In the genomic region with DNA sequence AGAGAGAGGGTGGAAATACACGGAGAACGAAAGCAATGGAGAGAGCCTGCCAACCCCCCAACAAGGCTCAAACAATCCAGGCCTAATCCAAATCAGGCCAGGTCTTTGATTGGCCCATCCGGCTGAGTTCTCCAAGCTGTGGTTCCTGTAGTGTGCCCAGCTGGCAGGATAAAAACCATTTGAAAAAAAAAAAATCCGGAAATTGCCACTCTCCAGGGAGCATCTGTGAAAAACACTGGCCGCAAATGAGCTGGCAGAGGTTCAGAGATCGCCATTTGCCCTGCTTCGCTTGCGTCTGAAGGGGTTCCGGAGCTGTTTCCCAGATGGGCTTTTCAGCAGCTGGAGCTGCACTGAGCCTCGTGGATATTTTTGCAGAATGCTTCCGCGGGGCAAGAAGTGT, we compare ENCODE assay signal across 9 mouse cellular contexts.
DNase-seq lines count a peak whose midpoint lies in the region; ATAC-seq and TF ChIP-seq lines count a peak whose summit lies in the region.
"Had no signal": no experiment of that assay in that cellular context is flagged by ENCODE, and none has a peak within 500 bp of the region (broad histone marks: within the 10 kb centered on the region; RNA-seq: fewer than 3 reads in every experiment).

No protein-coding gene starts in this region.

- H3K4me2 ChIP-seq in hindbrain, postnatal 0 days (ENCODE audit: low read depth, low read length): no peak overlapping the region
- H3K4me2 ChIP-seq: midbrain, embryonic 12.5 days had no signal

- H3K9me3 ChIP-seq in hindbrain, postnatal 0 days (ENCODE audit: low read length): no peaks in the 10 kb centered on the region
- no peaks in the 10 kb centered on the region for H3K9me3 ChIP-seq in hindbrain, embryonic 10.5 days
- H3K9me3 ChIP-seq: midbrain, embryonic 12.5 days had no signal

- H3K4me1 ChIP-seq in hindbrain, postnatal 0 days (ENCODE audit: insufficient read depth, low read length): no peaks in the 10 kb centered on the region
- no peaks in the 10 kb centered on the region for H3K4me1 ChIP-seq in hindbrain, embryonic 10.5 days (replicated peaks)
- H3K4me1 ChIP-seq: midbrain, embryonic 12.5 days had no signal

- H3K27me3 ChIP-seq in hindbrain, postnatal 0 days (ENCODE audit: insufficient read depth, low read length): no peaks in the 10 kb centered on the region
- H3K27me3 ChIP-seq in hindbrain, embryonic 10.5 days (ENCODE audit: insufficient read depth, poor library complexity, severe bottlenecking): no peaks in the 10 kb centered on the region
- H3K27me3 ChIP-seq: midbrain, embryonic 12.5 days had no signal

- 49% methylated on average over 12 of the region's 12 CpGs for WGBS in hindbrain, postnatal 0 days
- WGBS in hindbrain, embryonic 10.5 days: 85% methylated on average over 12 of the region's 12 CpGs

- ATAC-seq in hindbrain, postnatal 0 days: peak; percentile 92

- no peak for TF ChIP-seq CTCF in hindbrain, postnatal 0 days (IDR thresholded peaks at IDR 0.05; ENCODE audit: low read depth)

- no peak overlapping the region for H3K9ac ChIP-seq in hindbrain, postnatal 0 days (replicated peaks; ENCODE audit: low read length)
- H3K9ac ChIP-seq: midbrain, embryonic 12.5 days had no signal

- no peaks in the 10 kb centered on the region for H3K36me3 ChIP-seq in hindbrain, postnatal 0 days (ENCODE audit: insufficient read depth, low read length)
- no peaks in the 10 kb centered on the region for H3K36me3 ChIP-seq in hindbrain, embryonic 10.5 days
- H3K36me3 ChIP-seq: midbrain, embryonic 12.5 days had no signal

- no peak overlapping the region for H3K27ac ChIP-seq in hindbrain, postnatal 0 days
- H3K27ac ChIP-seq in hindbrain, embryonic 10.5 days: no peak overlapping the region
- H3K27ac ChIP-seq: midbrain, embryonic 12.5 days had no signal

- peak; percentile 84 for DNase-seq in hindbrain, postnatal 0 days (ENCODE audit: low spot score)
- DNase-seq in hindbrain, embryonic 10.5 days (ENCODE audit: low spot score): no peak
- peak; percentile 60 to 73 for DNase-seq in cerebellum, postnatal 25 days
- DNase-seq in gastrocnemius, postnatal 4 days (ENCODE audit: low spot score in 2 of 2): peak; percentile 24 to 26
- DNase-seq in right cerebral cortex, postnatal 10 days (ENCODE audit: low spot score in 2 of 2): peak; percentile 73 to 74
- no peak for DNase-seq in spleen, postnatal 4 days (ENCODE audit: low spot score in 2 of 2)
- DNase-seq in adrenal gland, postnatal 25 days: no peak
- DNase-seq in thymus, postnatal 36 days: no peak

- H3K4me3 ChIP-seq in hindbrain, postnatal 0 days (ENCODE audit: low read length): no peak overlapping the region
- H3K4me3 ChIP-seq in hindbrain, embryonic 10.5 days: no peak overlapping the region
- H3K4me3 ChIP-seq: midbrain, embryonic 12.5 days had no signal

Comparison
In these comparisons a context has a peak if more than half of its experiments do, and no peak if none do; other contexts are left out.
1. DNase-seq: peak in hindbrain, postnatal 0 days (single experiment), cerebellum, postnatal 25 days (2 of 2), gastrocnemius, postnatal 4 days (2 of 2) and right cerebral cortex, postnatal 10 days (2 of 2); none in hindbrain, embryonic 10.5 days (single experiment), spleen, postnatal 4 days (0 of 2), adrenal gland, postnatal 25 days (single experiment) and thymus, postnatal 36 days (0 of 2).